Mouse (Mus musculus) cerebellum, adult 8-10 months (tissue): ENCODE results near the gene Fkbp15.

Experiments used
- DNase-seq: peaks from one replicate; pipeline ENCODE4 v3.0.0; 2022

Fkbp15 gene

GRCm38 (mm10) chr4:62313641-62314211 is 46.6 kb downstream of the Fkbp15 start:
- DNase-seq: no peak

DNA sequence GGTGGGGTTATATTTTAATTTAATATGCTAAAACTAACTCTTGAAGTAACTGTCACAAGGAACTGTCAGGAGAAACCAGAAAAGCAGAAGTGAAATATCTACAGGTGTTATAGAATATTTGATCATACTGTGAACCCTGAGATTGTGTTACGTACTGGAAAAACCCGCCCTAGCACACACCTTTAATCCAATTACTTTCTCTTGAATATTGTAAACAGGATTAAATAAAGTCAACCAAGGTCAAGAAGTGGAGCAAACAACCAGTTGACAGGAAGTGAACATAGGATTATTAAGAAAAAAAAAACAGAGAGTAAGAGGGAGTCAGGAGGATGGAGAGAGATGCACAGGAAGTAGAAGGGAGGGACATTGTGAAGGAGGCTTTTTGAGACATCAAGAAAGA is 47.5 kb downstream of the Fkbp15 start:
- no peak for DNase-seq

DNA sequence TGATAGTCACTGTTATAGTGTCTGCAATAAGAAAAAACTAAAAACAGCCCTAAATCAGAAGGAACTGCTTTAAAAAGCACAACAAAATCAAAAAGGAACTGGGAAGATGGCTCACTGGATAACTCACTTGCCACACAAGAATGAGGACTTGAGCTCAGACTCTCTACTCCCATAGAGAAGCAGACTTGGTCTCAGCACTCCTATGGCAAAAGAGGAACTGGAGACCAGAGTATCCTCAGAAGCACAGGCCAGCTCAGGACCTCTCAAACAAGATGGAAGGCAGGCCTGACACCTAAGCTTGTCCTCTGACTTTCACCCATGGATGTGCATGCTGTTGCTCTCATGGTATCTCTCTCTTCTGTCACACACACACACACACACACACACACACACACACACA is 51.9 kb downstream of the Fkbp15 start:
- DNase-seq: no peak

DNA sequence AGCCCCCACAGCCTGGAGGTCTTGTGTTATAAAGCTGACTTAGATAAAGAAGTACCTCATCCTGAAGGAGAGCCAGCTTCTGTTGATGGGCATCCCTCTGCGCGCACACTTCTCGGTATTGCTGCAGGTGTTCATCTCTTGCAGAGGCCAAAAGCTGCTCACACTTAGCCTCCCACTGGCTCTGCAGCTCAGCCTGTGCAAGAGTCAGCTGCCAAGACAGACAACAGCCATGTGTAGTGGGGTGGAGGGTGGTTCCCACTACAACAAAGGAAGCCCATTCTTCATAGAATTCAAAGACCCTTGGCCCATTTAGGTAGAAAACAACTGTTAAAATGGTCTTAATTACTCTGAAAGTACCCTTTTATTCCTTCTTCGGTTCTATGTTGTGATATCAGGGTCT is 53.5 kb downstream of the Fkbp15 start:
- DNase-seq: no peak

- no peak for DNase-seq
These were observed 54.0 kb downstream of the Fkbp15 start for GRCm38 (mm10) chr4:62306301-62306700.

GRCm38 (mm10) chr4:62303288-62303687 is 57.1 kb downstream of the Fkbp15 start:
- DNase-seq: no peak

GRCm38 (mm10) chr4:62302795-62303194 is 57.6 kb downstream of the Fkbp15 start:
- no peak for DNase-seq

GRCm38 (mm10) chr4:62300001-62300400 is 60.3 kb downstream of the Fkbp15 start:
- no peak for DNase-seq

GRCm38 (mm10) chr4:62297280-62298130 is 62.8 kb downstream of the Fkbp15 start:
- DNase-seq: no peak

DNA sequence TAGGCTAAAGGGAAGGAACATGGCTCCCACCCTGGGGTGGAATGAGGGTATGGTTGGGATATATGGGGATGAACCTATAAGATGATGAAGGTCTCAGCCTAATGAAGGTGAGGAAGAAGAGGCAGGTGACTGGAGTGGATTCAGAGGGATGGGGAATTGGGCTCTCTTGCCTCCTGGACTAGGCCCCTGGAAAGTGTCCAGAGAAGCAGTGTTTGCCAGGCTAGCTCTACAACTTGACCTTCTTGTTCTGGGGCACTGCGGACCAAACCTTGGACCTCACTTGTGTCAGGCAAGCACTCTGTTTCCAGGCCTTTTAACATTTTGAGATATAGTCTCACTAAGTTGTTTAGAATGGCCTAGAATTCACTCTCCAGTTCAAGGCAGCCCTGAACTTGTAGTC is 65.6 kb downstream of the Fkbp15 start:
- no peak for DNase-seq

DNA sequence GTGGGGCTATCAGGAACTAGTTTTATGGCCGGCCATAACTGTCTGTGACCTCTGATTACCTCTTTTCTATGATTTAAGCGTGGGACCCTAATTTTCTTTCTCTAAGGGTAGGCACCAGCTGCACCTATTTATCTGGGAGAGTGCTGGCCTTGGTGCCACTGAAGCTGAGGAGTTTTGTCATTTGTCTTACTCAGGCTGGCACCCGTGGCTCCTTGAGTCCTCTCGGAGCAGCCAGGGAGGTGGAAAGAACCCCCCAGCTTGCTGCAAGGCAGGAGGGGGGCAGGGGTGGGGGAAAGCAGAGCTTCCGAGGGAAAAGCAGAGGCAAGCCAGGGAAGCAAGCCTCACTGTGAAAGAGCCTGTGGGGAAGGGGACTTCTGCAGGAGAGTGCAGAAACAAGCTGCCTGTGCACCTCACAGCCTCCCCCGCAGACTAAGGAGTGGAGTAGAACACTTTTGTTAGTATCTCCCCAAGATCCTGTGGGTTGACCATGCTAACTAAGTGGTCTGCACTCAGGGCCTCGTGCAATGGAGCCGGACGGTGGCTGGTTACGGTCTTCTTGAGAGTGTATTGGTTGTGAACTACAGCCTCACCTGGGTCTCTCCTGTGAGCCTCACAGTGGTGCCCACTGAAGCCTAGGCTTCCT is 67.0 kb downstream of the Fkbp15 start:
- DNase-seq: no peak

- DNase-seq: no peak
These were observed 67.7 kb downstream of the Fkbp15 start for GRCm38 (mm10) chr4:62292461-62293180.

DNA sequence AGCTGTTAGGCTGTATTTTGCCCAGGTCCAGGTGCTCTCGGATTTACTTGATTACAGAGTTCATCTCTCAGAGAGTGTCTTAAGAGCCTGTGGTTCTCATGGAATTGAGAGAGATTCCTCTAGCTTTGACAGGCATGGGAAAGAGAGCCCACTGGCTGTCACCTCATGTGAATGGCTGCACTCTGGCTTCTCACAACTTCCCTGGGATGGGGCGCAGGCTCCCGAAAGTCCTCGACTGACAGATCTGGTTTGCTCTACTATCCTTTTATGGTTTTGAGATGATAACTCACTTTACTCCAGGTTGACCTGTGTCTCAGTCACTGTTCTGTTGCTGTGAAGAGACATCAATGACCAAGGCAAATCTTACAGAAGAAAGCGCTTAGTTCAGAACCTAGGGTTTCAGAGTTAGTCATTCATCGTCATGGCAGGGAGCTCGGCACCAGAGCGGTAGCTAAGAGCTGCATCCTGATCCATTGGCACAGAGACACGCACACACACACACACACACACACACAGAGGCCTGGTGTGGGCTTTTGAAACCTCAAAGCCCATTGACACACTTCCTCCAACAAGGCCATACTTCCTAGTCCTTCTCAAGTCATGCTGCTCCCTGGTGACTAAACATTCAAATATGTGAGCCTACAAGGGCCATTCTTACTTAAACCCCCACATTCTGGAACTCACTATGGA is 69.4 kb downstream of the Fkbp15 start:
- DNase-seq: no peak

GRCm38 (mm10) chr4:62289226-62289625 is 71.1 kb downstream of the Fkbp15 start:
- DNase-seq: no peak

DNA sequence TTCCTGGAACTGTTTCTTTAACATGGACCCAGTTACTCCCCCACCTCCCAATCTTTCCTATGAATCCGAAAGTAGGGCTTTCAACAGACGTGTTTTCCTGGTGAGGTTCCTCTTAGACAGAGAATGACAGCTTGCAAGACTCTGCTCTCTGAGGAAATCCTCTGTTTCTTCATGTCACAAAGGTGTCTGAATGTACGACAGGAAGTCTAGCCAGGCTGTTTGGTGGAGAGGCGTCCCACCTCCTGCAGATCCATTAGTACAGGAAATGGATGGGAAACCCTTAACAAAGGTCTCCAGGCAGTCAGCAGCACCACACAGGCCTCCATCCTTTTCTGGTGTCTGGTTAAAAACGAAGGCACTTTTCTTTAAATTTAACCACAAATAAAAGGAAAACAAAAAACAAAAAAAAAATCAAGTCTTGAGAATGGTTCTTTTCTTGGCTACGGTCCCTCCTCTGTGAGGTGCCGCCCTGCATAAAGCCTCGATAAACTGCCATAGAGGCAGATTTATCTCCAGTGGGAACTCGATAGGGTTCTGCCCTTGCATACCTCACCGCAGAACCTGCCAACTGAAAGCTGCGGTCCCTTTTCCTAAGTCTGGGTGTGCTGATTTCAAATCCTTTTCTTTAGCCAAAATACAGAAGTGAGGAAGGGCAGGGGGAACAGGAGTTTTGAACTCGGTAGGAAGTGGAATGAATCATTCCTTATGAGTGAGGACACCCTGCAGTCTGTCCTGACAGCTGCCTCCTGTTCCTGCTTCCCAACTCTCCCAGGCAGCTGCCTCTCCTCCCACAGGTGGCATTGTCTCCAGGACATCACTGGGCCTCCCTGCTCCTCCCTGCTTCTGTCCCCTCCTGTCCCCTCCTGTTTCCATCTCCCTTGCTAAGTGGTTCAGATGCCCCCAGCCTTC is 73.1 kb downstream of the Fkbp15 start:
- DNase-seq: no peak

- DNase-seq: peak; percentile 74
These were observed 73.9 kb downstream of the Fkbp15 start for GRCm38 (mm10) chr4:62286257-62286991.

- no peak for DNase-seq
These were observed 74.8 kb downstream of the Fkbp15 start for GRCm38 (mm10) chr4:62285576-62285975.

DNA sequence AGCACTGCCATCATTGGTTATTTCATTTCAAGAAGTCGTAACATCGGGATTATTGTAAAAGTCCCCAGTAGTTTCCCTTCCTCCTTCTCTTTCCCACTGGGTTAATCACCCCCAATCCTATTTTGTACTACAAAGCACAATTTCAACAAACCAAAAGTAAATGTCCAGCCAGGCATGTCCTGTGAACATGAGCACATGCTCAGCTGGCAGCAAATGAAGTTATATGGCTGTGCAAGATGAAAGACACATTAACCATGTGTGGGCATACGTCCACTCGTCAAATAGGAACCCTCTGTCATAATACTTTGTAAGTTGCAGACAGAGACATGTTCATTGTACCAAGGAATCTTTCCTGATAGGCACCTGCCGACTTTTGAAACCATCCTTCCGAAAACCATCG is 77.4 kb downstream of the Fkbp15 start:
- DNase-seq: no peak

DNA sequence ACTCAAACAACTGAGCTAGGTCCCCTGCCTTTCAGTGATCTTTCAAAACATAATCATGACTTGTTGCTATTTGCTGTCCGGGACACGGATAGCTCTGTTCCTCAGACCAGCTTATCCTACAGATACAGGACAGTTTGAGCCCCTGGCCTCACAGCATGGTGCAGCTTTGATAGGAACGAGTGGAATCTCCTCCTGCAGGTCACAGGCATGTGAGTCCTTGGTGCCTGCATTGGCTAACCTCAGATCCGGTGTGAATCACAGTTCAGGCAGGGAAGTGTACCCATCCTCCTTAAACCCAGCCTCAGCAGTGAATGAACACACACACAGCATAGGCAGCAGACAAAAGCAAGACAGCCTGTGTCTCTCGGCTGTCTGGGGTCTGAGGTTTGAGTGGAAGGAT is 79.0 kb downstream of the Fkbp15 start:
- DNase-seq: no peak

DNA sequence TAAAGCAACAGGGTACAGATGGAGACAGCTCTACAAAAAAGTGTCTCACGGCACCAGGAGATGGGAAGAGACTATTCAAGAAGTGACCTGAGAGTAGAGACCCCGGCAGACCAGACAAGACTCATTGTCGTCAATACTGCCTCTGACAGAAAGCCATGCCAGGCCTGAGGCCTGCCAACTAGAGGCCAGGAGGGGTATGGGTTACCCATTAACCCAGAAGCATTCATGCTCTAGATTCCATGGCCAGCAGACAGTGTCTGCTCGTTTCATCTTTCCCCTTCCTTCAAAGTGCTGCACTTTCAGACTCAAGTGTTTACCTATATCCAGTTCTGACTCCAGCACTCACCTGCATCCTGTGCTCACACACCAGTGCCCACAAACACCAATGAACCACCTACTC is 82.3 kb downstream of the Fkbp15 start:
- DNase-seq: no peak

DNA sequence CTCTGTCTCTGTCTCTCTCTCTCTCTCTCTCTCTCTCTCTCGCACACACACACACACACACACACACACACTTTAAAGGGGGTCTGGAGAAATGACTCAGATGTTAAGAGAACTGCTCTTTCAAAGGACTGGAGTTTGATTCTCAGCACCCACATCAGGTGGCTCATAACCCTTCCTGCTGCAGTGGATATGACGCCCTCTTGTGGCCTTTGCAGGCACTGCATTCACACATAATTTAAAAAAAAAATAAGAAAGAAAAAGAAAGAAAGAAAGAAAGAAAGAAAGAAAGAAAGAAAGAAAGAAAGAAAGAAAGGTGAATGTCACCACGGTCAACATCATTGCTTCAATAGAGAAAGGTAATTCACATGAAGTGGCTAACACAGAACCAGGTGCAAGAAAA is 83.1 kb downstream of the Fkbp15 start:
- no peak for DNase-seq
